Mouse (Mus musculus): ENCODE results near the gene Tlr9. TPM values are rescaled to one million over a fixed set of nuclear protein-coding genes. Genes with fewer than 3 reads are reported as not detected.

Tlr9 gene
- total RNA-seq (2021), result under 1 TPM; 0.46 to 0.48 TPM

GRCm38 (mm10) chr9:106222261-106222851 lies at the start of gene Tlr9:
Tlr9 (plus strand) TSS chr9:106222598.
- intact Hi-C loops (cut with DNase I), result no loop called here
- DNase-seq, result no peak

DNA sequence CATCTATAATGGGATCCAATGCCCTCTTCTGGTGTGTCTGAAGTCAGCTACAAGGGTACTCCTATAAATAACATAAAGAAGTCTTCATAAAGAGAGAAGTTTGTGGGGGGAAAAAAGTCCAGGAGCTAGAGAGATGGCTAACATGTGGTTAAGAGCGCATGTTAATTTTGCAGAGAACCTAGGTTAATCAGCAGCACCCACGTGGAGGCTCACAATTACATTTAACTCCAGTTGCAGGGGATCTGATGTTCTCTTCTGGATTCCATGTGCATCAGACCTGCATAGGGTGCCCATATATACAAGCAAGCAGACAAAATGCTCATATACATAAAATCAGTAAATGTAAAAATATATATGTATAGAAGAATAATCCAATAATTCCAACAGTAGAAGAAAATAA lies 49.0 kb upstream of the Tlr9 start:
- intact Hi-C loops (cut with DNase I), result no loop called here
- DNase-seq, result no peak

DNA sequence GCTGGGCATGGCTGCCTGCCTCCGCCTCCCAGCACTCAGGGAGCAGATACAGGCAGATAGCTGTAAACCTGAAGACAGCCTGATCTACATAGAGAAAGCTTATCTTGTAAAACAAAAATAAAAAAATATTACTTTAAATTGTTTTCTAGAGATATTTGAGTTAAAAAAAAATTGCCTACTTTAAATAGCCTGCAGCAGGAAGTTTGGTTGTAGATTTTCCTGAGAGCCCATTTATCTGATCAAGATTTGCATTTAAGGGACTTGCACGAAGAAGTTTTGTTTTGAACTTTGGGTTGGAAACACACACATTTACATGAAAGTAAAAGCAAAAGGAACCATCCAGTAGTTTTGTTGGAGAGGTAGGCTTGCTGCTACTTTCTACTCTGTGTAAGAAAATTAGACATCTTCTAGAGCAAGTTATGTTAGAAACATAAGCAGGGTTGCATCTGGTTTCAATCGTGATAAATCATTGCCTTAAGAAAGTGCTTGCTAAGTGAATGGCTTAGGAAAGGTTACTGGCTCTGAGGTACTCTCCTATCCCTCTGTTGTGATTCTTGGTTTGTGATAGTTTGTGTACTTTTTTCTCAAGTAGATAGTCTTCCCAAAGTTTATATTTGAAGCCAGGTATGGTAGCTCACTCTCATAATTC lies 46.7 kb upstream of the Tlr9 start:
- DNase-seq, result no peak
- intact Hi-C loops (cut with DNase I), result no loop called here

DNA sequence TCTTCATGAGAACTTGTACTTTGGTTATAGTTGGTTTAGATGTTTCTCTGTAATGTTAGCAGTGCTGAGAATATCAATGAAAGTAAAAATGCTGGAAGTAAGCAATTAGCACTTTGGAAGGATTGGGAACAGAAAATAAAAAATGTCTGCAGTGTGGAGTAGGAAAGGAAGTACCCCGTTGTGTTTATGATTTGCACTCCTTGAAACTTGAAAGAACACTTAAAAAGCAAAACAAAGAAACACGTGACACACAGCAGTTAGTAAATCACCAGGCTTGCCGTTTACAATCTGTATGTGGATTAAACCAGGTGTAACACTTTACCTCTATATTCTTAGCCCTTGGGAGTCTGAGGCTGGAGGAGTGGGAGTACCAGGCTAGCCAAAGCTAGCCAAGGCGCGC lies 45.6 kb upstream of the Tlr9 start:
- DNase-seq, result no peak
- intact Hi-C loops (cut with DNase I), result no loop called here

DNA sequence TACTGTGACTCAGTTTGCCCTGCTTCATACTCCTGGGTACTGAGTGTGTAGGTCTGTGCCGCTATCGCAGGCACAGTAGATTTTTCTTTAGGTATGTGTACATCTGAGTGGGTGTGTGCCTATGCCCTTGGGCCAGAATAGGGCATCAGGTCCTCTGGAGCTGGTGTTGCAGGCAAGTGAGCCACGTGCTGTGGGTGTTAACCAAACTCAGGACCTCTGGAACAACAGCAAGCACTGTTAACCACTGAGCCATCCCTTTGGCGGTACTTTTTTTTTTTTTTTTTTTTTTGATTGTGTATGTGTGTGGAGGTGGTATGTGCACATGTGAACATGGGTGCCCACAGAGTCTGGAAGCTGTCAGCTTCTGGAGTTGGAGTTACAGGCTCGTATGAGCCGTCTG lies 44.6 kb upstream of the Tlr9 start:
- intact Hi-C loops (cut with DNase I), result no loop called here
- no peak for DNase-seq

DNA sequence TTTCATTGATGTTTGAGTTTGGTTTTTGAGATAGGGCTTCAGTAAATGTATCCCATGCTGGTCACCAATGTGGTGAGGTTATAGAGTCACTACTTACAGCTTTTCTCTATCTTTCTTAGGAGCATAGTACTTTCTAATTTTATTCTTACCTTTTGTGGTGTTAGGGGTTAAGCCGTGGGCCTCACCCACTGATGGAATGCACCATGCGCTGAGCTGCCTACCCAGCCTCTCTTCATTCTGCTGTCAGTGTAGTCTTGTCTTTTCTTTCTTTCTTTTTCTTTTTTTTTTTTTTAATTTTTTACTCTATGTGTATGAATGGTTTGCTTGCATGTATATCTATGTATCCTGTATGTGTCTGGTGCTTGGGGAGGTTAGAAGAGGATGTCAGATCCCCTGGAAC lies 42.9 kb upstream of the Tlr9 start:
- intact Hi-C loops (cut with DNase I), result no loop called here
- DNase-seq, result no peak

DNA sequence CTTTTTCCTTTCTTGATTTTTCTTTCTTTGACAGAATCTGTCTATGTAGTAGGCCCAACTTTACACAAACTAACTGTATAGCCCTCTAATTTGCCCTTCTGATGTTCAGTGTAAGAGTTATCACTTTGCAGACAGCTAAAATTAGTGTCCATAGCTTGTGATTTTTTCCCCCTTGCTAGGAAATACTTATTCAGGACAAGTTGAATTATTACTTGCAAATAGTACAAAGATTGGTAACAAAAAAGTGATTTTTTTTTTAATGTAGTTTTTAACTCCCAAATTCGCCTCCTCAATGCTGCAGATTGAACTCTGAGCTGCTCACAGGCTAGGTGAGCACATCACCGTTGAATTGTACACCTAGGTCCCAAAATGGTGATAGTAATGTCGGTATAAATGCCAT lies 42.4 kb upstream of the Tlr9 start:
- no peak for DNase-seq
- intact Hi-C loops (cut with DNase I), result no loop called here

DNA sequence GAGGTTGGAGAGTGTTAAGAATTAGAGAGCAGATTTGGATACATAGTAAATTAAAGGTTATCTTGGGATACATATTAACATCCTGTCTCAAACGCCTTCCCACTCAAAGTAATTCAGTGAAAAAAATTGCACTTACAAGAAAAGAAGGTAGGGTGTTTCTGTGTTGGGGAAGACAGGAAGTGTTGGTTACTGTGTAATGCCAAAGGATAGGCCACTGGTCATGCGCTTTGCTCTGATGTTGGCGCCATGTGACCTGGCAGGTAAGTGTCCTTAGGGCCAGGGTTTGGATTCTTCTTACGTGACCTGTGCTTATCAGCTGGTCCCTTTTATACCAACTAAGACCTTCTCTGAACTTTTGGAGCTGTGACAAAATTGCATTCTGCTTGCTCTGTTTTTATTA lies 40.3 kb upstream of the Tlr9 start:
- intact Hi-C loops (cut with DNase I), result no loop called here
- DNase-seq, result no peak

GRCm38 (mm10) chr9:106183996-106184395 lies 38.4 kb upstream of the Tlr9 start:
- DNase-seq, result no peak
- intact Hi-C loops (cut with DNase I), result no loop called here

DNA sequence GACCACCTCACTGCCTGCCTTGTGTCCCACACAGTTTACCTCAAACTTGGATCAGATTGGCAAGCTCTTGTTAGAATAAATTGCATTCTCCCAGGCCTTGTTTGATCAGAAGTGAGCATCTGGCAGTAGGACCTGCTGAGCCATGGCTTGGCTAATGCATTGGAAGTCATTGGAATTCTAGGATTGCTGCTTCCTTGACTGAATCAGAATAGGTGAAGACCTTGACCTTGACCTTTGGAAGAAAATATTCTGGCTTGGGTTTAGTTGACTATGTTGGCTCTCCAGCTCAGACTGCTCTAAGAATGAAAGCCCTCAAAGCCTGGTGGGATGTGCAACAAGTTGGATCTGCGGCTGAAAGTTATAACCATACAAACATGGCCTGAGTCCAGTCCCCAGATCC lies 31.0 kb upstream of the Tlr9 start:
- DNase-seq, result no peak
- intact Hi-C loops (cut with DNase I), result no loop called here

GRCm38 (mm10) chr9:106192024-106192423 lies 30.4 kb upstream of the Tlr9 start:
- intact Hi-C loops (cut with DNase I), result no loop called here
- DNase-seq, result no peak

DNA sequence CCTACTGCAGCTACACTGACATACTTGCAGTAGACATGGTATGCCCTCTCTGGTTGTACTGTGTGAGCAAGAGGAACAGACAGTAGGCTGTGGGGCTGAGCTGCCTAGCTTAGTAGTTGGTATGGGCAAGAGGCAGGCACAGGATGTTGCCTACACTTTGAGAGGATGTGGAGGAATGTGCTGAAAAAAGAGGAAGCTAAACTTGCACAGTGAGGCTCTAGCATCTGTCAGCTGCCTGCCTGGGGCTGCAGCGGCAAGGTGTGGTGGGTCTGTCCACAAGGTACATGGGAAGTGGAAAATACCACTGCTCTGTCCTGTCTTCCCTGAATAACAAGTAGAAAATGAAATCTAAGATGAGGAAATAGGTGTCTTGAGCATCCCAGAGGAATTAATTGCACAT lies 29.4 kb upstream of the Tlr9 start:
- DNase-seq, result no peak
- intact Hi-C loops (cut with DNase I), result no loop called here

DNA sequence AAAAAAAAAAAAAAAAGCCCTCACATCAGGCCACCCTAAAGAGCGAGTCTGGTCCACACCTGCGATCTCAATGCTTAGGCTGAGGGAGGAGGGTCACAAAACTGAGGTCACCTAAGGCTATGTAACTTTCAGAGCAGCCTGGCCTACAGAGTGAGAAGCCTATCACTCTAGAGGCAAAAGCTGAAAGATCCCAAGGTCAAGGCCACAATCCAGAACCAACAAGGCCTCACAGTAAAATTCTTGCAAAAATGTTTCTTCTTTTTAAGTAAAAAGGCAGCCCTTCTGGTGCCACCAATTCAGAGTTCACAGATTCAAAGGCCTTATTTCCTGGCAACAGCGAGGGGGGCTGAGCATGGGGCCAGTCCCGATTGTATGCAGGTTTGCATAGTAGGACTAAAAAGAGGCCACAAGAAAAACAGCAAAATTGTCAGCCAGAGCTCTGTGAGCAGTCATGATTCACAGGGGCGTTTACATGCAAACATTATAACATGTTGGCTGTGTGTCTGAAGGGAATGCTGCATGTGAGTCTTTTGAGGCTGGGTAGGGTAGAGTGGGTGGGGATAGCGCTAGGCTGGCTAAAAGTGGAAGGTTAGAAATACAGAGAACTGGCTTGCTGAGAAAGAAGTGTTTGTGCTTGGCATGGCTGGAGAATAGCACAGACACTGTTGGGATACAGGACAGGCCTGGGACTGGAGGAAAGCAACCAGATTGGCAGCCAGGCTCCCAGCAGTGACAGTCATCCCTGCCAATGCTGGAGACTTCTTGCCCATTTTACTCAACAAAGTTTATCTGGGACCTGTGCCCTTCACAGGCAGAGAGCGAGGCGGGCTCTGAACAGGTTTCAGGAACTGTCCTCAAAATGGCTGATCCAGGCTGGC lies 28.2 kb upstream of the Tlr9 start:
- intact Hi-C loops (cut with DNase I), result no loop called here
- DNase-seq, result peak; percentile 38

DNA sequence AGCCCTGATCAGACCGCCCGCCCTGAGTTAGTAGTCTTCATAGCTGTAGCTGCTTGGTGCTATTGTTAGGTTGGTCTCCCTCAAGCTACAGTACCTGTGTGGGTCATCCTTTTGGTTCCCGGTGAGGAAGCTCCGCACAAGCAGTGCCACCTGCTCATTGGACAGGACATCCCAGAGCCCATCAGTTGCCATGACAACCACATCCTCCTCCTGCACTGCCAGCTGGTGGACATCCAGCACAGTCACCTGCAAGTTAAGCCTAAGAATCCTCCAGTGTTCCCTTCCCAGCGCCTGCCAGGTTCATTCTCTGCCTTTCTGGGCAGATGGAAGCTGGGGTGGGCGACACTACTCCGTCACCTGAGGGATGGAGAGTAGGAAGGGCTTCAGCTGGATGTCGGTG lies 26.7 kb upstream of the Tlr9 start:
- peak; percentile 47 for DNase-seq
- intact Hi-C loops (cut with DNase I), result no loop called here

DNA sequence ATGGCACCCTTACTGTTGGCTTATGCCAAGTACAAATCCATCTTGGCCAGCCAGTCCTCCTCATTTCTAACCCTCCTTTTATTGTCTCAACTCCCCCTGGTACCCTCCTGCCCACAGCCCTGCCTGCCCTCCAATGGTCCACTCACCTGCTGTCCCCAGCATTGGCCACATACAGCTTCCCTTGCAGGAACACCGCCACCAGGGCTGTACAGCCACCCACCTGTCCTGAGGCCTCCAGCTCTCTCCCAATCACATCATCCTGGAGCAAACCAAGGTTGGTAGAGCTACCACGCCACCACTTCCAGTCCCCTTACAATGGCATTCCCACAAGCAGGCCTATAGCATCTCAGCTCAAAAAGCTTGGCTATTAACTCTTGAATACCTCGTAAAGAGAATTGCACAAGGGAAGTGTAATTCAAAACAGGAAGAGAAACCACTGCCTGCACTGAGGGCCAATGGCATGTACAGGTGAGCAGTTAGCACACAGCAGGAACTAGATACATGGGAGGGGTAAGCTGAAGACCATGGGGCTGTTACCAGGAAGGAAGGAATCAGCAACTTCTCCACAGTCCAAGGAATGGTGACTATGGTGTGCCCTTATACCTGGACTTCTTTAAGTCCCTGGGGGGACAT lies 25.2 kb upstream of the Tlr9 start:
- intact Hi-C loops (cut with DNase I), result no loop called here
- DNase-seq, result no peak

DNA sequence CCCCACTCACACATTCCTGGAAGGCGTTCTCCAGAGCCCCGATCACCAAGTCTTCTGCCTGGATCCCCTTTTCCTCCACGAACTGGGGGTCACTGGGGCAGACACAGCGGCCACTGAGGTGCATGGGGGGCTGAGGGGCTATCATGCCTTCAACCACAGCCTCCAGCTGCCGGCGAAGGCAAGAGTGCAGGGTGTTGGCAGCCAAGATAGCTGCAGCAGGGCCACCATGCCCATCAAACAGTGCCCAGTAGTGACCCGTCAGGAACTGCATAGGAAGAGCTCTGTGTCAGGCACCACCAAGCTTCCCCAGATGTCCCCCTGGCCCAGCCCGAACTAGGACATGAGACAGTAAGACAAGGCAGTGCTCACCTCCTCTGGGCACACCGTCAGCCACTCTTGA lies 24.7 kb upstream of the Tlr9 start:
- no peak for DNase-seq
- intact Hi-C loops (cut with DNase I), result no loop called here

GRCm38 (mm10) chr9:106198962-106199458 lies 23.4 kb upstream of the Tlr9 start:
- DNase-seq, result peak; percentile 68
- intact Hi-C loops (cut with DNase I), result no loop called here

DNA sequence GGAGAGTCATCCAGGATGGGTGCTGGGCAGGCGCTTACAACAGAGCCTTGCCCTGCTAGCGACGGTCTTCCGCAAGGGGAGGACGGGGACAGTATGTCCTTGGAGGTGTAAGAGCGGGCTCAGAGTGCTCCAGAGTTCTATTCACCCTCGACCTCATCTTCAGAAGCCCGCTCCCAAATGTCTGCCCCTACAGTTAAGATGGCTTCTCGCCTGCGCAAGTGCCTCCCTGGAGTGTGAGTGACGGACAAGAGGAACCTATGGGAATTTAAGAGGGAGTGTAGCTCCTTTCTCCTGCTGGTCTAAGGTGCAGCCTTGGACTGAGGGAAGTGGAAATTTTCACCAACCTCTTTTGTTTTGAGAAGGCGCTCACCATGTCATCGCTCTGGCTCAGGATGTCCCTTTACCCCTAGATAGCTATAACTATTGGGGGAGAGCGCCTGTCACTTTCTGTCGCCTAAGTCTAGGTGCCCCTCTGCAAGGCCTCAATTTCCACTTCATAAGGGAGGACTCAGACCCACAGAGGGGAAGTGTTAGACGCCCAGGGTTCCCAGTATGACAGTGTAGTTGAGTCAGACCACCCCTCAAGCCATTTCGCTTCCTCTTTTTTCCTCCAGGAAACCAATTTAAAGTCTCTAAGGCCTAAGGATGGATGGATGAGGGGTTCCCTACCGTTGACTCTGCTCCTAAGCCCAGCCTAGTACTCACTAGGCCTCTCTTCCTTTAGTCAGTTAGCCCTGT lies 22.7 kb upstream of the Tlr9 start, which contains the start of gene Ppm1m:
Gene Ppm1m (minus strand): TSS at position 212 of the 738 bp plus-strand sequence.
- intact Hi-C loops (cut with DNase I), result no loop called here
- no peak for DNase-seq

DNA sequence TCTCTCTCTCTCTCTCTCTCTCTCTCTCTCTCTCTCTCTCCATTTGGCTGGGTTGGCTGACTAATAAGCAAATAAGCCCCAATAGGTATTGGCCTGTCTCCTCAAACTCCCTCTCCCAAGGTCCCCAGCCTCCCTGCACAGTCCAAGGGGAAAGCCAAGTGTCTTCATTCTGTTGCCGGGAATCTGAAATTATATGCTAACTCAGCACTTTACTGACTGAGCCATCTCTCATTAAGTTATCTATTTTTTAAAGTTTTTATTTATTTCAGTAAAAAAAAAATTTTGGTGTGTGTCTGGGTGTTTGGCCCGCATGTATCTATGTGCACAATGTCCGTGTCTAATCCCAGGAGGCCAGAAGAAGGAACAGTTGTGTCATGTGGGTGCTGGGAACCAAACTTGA lies 20.5 kb upstream of the Tlr9 start:
- DNase-seq, result no peak
- intact Hi-C loops (cut with DNase I), result no loop called here

- intact Hi-C loops (cut with DNase I), result no loop called here
- peak; percentile 94 for DNase-seq
These were observed 19.4 kb upstream of the Tlr9 start, which contains the start of gene Twf2 for GRCm38 (mm10) chr9:106202819-106203636. Twf2 (plus strand) TSS chr9:106203108.
